Mouse (Mus musculus) 3134 (cell line): ENCODE measurements at regions not wholly inside any gene's neighbourhood (a gene's known extent, or its start where the extent isn't known, plus 50 kb on each side); places are given as distances from the start of the nearest gene placed in this dataset.

Experiments
- DNase-seq: peaks from one replicate; pipeline ENCODE4 v3.0.0-alpha.2; 2011; ENCODE audit warnings: low spot score; ENCODE audit not compliant: insufficient read length; ENCODE audit errors: extremely low read depth

DNA sequence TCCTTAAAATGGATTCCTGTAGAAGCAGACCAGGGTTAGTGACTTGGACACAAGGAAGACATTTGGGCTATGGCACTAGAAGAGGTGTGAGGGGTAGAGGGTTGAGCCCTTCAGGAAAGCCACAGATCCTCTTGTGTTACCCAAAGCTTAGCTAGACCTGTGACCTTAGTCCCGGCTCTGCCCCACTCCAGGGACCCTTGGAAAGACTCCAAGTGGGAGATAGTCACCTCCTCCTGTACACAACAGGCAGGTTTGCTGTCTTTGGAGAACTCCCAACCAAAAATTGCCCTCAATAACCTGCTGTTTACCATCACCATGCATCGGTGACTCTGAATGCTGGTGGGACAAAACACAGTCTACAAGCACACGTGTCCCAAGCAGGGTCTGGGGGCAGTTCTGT, 164.5 kb downstream of the Gadd45g start:
- DNase-seq: no peak

GRCm38 (mm10) chr13:52013182-52013581, 166.7 kb downstream of the Gadd45g start:
- DNase-seq: no peak

DNA sequence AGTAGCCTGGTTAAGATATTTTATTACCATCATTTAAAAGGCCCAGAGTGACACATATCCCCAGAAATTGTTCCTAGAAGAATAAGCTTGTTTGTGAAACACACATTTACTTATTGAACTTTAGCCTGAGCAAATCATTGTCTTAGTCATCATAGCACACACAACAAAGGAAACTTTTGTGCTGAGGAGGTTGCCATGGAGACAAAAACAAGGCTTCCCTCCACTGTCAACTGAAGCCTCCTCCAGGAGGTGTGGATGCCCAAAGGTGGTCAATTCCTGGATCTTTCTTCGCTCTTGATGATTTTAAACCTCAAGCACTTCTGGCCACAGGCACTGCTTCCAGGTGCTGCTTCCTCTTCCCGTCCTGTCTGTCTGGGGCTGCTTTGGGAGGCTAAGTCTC, 167.3 kb downstream of the Gadd45g start:
- no peak for DNase-seq

GRCm38 (mm10) chr13:52014566-52014965, 168.1 kb downstream of the Gadd45g start:
- DNase-seq: no peak

- DNase-seq: no peak
Measured at GRCm38 (mm10) chr13:52015066-52015465, 168.6 kb downstream of the Gadd45g start.

DNA sequence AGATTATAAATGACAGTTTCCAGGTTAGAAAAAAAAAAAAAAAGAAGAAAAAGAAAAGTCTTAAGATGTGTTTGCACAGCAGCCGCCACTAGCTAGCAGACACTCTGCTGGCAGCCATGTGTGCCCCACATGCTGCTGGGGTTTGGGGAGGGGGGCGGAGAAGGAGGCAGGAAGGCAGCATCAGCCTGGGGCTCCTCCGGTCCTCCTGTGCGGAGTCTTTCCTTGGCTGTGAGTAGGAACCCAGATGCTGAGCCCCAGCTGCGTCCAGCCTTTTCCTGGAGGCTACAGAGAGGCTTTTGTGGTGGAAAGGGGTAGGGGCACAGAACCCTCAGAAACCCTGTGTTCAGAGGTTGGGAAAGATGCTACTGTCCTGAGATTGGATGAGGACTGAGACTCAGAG, 169.0 kb downstream of the Gadd45g start:
- DNase-seq: no peak

- peak; percentile 85 for DNase-seq
Measured at GRCm38 (mm10) chr13:52017598-52018190, 171.2 kb downstream of the Gadd45g start.

DNA sequence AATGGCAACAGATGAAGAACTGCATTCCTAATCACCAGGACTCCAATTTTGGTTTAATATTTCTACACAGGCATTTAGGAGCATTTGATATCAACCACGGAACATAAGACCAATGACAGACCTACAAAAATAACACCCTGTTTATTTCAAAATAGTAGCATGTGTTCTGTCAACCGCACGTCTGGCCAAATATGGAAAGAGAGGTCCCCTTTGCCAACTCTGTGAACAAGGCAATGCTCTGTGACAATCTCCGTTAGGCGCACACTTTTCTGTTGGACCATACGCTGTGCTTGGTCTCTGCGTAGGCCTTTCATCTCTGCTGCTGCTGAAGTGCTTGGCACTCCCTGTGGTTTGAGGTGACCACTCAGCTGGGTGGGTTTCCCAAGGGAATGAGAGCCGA, 173.2 kb downstream of the Gadd45g start:
- no peak for DNase-seq

DNA sequence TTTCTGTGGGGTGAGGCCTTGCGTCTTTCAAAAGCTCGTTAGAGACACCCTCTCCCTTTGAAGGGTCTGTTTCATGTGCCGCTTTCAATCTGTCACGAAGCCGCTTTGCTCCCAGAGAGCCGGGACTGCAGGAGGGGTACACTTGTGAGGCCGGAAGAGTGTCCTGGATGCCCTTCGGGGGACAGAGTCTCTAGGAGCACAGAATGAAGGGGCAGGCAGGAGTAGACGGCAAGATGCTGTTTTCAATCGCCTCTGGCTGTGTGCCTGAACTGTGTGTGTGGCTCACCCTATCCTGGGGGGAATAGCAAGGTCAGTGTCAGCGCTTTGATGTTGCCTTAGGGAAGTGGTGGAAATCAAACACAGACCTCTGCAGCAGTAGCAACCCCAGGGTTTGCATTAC, 174.7 kb downstream of the Gadd45g start:
- DNase-seq: no peak

DNA sequence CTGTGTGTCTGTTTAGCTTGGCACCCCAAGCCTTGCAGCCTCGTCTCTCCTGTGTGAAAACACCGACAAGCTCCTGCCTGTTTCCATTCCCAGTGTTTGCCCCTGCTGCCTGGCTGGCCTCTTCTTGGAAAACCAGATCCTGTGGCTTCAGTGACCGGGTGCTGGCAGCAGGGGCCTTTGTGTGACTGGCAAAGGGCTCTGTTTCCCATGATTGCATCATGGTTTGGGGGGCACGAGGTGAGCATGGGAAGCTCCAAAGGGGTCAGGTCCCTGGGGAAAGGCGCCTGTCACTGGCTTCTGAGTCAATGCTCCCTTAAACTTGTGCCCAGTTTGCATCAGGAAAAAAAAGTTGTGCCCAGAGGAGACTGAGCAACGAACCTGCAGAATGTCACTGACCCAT, 175.3 kb downstream of the Gadd45g start:
- DNase-seq: peak; percentile 53

- DNase-seq: no peak
Measured at GRCm38 (mm10) chr13:52022529-52022928, 176.1 kb downstream of the Gadd45g start.

DNA sequence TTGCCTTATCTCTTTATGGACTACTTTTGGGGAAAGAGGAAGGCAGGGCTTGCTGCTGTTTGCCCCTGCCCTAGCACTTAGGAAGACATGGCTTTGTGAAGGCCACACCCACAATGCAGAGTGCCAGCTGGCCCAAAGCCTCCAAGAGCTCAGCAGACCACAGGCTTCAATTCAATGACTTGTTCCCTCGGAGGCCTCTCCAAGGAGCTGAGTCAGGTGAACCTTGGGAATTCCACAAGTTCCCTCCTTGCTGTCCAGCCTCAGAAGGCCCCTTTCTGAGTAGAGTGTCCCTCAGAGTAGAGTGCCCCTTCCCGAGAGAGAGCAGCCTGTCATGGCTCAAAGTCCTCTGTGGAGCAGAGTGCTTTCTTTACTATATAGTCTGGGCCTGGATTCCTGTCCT, 177.9 kb downstream of the Gadd45g start:
- DNase-seq: peak; percentile 82

- peak; percentile 77 for DNase-seq
Measured at GRCm38 (mm10) chr13:52024832-52025481, 178.5 kb downstream of the Gadd45g start.

DNA sequence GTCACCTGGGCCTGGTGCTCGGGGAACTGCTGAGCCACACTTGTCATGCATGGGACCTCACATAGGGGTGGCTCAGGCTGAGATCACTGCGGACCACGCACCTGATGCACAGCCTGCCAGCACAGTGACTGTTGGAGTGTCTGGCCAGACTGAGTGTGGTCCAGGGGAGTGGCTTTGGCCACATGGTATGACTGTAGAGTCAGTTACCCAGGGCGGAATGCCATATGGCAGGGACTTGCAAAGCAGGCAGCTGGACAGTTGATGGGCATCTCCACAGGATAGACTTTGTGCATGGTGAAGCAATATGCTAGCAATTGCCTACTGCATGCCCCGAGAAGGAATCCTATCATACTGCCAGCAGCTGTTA, 179.0 kb downstream of the Gadd45g start:
- DNase-seq: peak; percentile 84

DNA sequence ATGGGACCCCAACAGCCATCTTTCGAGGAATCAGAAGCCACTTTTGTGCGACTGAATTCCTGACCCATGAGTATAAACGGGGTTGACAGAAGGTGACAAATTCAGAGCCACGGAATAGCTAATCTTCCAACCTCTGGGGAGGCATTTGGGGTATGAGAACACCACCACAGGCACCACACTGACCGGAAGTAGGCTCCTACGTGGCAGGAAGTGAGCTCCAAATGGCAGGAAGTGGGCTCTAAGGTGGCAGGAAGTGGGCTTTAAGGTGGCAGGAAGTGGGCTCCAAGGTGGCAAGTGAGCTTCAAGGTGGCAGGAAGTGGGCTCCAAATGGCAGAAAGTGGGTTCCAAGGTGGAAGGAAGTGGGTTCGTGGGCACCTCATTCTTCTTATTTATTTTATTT, 179.8 kb downstream of the Gadd45g start:
- peak; percentile 51 for DNase-seq

DNA sequence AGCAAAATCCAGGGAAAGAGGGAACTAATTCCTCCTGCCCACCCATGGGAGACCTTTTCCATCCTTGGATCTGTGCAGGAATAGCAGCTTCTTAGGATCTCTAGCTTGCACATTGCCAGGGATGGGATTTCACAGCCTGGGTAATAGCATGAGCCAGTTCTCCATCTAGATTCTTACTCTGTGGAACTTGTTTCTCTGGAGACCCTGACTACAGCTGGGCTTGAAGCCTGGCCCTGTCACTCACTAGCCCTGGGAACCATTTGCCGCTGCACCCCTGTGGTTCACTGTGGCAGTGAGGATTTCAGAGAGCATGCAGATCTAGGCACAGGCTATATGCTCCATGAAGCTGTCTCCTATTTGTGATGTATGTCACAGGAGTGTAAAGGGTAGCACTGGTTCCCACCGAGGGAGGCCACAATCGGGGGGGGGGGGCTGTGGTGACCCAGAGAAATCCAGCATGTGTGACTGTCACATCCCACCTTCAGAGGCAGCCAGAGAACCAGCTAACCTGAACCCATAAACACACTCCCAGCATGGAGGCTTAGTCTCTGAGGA, 183.5 kb downstream of the Gadd45g start:
- no peak for DNase-seq

GRCm38 (mm10) chr13:52031465-52031864, 185.0 kb downstream of the Gadd45g start:
- no peak for DNase-seq

- no peak for DNase-seq
Measured at GRCm38 (mm10) chr13:52035731-52036130, 189.3 kb downstream of the Gadd45g start.

DNA sequence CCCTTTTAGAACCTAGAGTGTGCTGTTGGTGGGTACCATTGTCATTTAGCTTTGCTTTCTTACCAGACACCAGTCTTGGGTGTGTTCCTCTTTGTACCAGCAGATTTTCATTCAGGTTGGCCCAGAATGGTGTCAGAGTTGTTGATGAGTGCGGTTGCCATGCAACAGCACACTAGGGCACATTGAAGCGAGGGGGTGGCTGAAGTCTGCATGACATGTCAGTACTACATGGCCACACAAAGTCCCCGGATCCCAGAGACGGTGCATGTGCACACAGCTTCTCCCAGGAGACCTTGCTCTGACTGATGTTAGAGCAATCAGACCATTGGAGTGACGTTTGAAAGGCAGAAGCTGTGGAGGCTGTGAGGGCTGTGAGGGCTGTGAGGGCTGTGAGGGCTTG, 189.9 kb downstream of the Gadd45g start:
- DNase-seq: no peak

DNA sequence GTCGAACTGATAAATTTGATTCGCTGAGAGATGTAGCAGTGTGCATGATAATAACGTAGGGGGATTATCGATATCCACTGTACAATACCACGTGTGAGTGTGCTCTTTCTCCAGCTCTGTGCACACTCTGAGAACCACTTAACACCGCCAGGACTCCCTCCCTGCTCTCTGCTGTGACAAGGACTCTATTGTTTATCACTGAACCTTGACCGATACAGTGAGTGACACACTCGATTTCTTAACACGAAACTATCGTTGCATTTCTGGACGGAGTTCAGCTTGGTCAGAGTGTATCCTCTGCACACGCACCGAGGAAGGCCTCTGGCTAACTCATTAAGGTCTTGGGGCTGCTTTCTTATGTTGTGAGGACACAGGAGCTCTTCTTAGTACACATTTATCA, 190.7 kb downstream of the Gadd45g start:
- no peak for DNase-seq

DNA sequence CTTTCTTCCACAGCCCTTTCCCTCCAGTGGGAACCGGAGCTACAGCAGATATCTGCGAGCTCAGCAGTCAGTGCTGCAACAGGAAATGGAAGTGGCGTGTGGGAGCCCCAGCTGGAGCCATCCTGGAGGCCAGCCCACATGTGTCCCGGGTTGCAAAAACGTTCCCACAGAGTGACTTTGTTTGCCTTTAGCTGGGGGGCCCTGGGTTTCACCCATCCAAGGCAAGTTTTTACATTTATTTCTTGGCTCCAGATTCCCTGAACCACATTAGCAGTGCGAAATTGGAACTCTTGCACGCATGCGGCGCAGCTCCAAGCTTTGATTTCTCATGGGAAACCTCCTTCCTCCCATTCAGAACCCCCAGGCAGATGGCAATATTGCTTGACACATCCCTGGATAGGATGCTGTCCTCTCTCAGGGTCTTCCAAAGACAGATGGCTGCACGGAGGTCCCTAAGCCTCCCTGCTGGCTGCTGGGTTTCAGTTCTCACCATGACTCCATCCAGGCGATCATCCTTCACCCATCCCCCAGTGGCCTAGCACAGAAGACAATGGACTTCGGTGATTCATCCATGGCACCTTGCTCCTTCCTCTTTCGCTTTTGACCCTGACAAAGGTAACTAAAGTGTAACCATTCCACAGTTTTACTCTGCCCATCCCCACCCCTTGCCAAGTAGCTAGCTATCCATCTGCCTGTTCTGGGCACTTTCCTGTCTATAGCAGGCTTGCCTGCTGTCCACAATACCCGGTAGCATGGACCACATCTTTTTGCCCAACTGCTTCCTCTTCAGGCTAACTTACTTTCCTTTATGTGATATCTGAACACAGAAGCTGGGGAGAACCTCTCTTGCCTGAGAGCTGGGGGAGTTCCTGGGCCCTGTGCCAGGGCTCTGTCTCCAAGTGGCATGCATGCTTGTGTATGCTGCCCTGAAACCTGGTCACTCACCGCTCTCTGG, 195.3 kb downstream of the Gadd45g start:
- peak; percentile 30 for DNase-seq
